Mouse (Mus musculus) midbrain, embryonic 16.5 days (tissue): ENCODE results near the gene Fam189b. TPM values are rescaled to one million over a fixed set of nuclear protein-coding genes. Genes with fewer than 3 reads are reported as not detected.
A peak's percentile ranks its signal among the peaks of the same experiment; 100 is the strongest.

ENCODE experiments used
- ATAC-seq: fragments of 200-750 bp; cut with Nextera tagmentation; 2 replicates; pipeline ENCODE4 v1.8.0; 2017; ENCODE audit warnings: moderate TSS enrichment
- H3K27ac ChIP-seq: fragments of 300-500 bp; sonication (generic); 2 replicates; pipeline ENCODE4 v1.5.1; 2014; ENCODE audit warnings: mild to moderate bottlenecking, low read length, mixed read lengths
- H3K27me3 ChIP-seq: fragments of 300-500 bp; sonication (generic); 2 replicates; pipeline ENCODE4 v1.6.1; 2014; ENCODE audit warnings: low read depth, low read length, mixed read lengths; ENCODE audit not compliant: control insufficient read depth, insufficient read depth
- H3K36me3 ChIP-seq: fragments of 300-500 bp; sonication (generic); 2 replicates; pipeline ENCODE4 v1.6.1; 2014; ENCODE audit warnings: mild to moderate bottlenecking, low read length, moderate library complexity, mixed read lengths; ENCODE audit not compliant: control insufficient read depth, insufficient read depth
- H3K4me1 ChIP-seq: fragments of 300-500 bp; sonication (generic); 2 replicates; pipeline ENCODE4 v1.6.1; 2014; ENCODE audit warnings: mild to moderate bottlenecking, low read length, mixed read lengths; ENCODE audit not compliant: control insufficient read depth, insufficient read depth
- H3K4me2 ChIP-seq: fragments of 300-500 bp; sonication (generic); 2 replicates; pipeline ENCODE4 v1.6.1; 2014; ENCODE audit warnings: mild to moderate bottlenecking, low read length, mixed read lengths
- H3K4me3 ChIP-seq: fragments of 300-500 bp; sonication (generic); 2 replicates; pipeline ENCODE4 v1.5.1; 2014; ENCODE audit warnings: low read depth, mild to moderate bottlenecking, low read length, moderate library complexity, mixed read lengths
- H3K9ac ChIP-seq: fragments of 300-500 bp; sonication (generic); 2 replicates; pipeline ENCODE4 v1.6.1; 2014; ENCODE audit warnings: low read depth, low read length, mixed read lengths
- H3K9me3 ChIP-seq: fragments of 300-500 bp; sonication (generic); replicated peaks from 2 replicates; pipeline ENCODE4 v1.6.1; 2014; ENCODE audit warnings: mild to moderate bottlenecking, low read length, mixed read lengths; ENCODE audit not compliant: control insufficient read depth, poor library complexity, severe bottlenecking
- WGBS: fragments of 180-500 bp; shearing (Covaris S2); extraction: QIAGEN DNeasy Blood & Tissue Kit; methylation state at CpG from one replicate; pipeline ENCODE4 v1.1.7; 2014; 5-methylcytosine and 5-hydroxymethylcytosine counted together
- polyA plus RNA-seq: library from polyadenylated mRNA; unstranded; fragments of >200 nt; fragmentation: Nextera tagmentation; extraction: Ambion mirVana; gene quantifications from 2 replicates; pipeline ENCODE4 v1.2.1, GENCODE M21; 2015

Gene Fam189b
- polyA plus RNA-seq, 1 experiment from 2014 or later: 33.6 TPM

DNA sequence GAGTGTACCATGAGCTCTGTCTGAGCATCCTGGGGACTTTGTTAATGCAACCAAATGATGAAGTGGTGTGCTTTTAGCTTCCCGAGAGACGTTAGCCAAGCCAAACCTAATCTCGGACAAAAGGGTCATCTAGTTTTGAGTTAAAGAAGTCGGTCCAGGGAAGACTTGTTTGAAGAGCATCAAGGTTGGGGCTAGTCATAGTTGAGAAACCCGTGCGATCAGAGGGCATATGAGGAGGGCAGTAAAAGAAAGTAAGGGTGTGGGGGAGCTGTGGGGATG lies 4.9 kb upstream of the Fam189b start:
- Histone ChIP-seq H3K9me3 (no peaks in the 10 kb centered on the region), H3K9ac (peak overlapping the region; percentile 61), H3K4me2 (peak overlapping the region; percentile 93), H3K4me1 (peaks cover 10% of the 10 kb centered on the region), H3K27ac (peak overlapping the region; percentile 79), H3K4me3 (peak overlapping the region; percentile 76), H3K36me3 (peaks cover 36% of the 10 kb centered on the region), H3K27me3 (no peaks in the 10 kb centered on the region)
- 11% methylated on average over 6 of the region's 6 CpGs for WGBS
- no peak for ATAC-seq

DNA sequence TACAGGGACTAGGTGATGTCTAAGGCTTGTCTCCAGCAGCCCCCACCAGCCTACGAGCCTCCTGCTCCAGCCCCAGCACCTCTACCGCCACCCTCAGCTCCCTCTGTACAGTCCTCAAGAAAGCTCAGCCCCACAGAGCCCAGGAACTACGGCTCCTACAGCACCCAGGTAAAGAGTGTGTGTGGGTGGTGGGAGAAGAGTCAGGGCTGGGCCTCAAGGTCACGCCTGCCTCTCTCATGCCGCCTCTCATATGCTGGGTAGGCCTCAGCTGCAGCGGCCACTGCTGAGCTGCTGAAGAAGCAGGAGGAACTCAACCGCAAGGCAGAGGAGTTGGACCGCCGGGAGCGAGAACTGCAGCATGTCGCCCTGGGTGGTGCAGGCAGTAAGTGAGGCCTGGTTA lies 3.9 kb upstream of the Fam189b start:
- WGBS: 93% methylated on average over 11 of the region's 11 CpGs
- Histone ChIP-seq H3K4me2 (no peak overlapping the region), H3K36me3 (peaks cover 31% of the 10 kb centered on the region), H3K4me1 (peaks cover 16% of the 10 kb centered on the region), H3K9ac (no peak overlapping the region), H3K27me3 (no peaks in the 10 kb centered on the region), H3K9me3 (no peaks in the 10 kb centered on the region), H3K27ac (no peak overlapping the region), H3K4me3 (no peak overlapping the region)
- ATAC-seq: no peak

DNA sequence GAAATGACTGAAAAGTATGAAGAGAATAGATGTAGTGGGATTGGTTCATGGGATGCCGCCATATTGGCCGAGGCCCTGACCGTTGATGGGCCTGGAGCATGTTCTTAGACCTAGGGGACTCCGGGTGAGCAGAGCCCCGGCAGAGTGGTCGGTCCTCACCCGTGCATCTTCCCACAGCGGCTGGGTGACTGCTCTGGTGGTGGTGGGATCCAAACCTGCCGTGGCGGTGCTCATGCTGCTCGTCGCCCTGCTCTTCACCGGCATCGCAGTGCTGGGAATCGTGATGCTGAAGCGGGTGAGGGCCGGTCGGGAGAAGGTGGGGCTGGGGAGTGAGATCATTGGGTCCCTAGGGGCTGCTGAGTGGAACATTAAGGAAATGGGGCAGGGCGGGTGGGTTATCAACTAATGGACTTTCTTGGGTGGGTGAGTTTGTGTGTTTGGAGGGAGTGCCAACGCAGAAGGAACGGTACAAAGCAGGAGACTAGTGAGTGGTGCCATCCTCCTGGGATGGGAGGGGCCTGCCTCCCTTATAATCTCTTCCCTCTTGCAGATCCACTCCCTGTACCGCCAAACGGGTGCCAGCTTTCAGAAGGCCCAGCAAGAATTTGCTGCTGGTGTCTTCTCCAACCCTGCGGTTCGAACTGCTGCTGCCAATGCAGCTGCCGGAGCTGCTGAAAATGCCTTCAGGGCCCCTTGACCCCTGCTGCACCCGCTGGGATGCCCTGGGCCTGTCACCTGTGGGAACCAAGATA lies 1.0 kb upstream of the Fam189b start:
- no peaks in the 10 kb centered on the region for H3K9me3 ChIP-seq
- H3K9ac ChIP-seq: no peak overlapping the region
- H3K36me3 ChIP-seq: peaks cover 11% of the 10 kb centered on the region; the same call in 1 of the 2 replicates
- H3K4me2 ChIP-seq: no peak overlapping the region
- no peak for ATAC-seq
- WGBS: 96% methylated on average over 27 of the region's 27 CpGs
- H3K27ac ChIP-seq: no peak overlapping the region
- H3K4me1 ChIP-seq: peaks cover 29% of the 10 kb centered on the region
- H3K27me3 ChIP-seq: no peaks in the 10 kb centered on the region
- H3K4me3 ChIP-seq: no peak overlapping the region

DNA sequence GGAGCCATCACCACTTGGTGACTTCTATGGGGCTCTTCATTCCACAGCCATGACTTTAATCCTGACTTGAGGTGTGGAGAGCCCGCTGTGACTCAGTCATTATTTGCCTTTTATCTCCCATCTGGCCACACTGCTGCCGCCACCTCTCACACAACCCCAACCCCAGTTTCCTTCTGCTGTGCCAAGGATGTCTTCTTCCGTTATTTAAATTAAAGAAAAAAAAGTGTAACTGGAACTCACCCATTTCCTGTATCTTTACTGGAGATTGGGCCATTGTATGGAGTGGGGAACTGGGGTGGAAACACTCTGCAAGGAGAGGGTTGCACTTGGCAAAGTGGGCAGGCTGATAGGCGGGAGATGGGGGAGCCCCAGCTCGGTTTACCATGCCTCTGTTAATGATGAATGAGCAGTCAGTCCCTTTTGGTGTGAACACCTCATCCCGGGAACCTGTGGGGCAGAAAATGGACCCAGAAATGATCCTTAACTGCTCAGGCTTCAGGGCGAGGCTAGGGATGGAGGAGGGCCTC lies 349 bp upstream of the Fam189b start:
- 48% methylated on average over 7 of the region's 7 CpGs for WGBS
- H3K9me3 ChIP-seq: no peaks in the 10 kb centered on the region
- peak overlapping the region; percentile 92 for H3K27ac ChIP-seq
- peak overlapping the region; percentile 90 for H3K4me2 ChIP-seq
- H3K4me3 ChIP-seq: peak overlapping the region; percentile 60
- no peak overlapping the region; the same call in 1 of the 2 replicates for H3K9ac ChIP-seq
- H3K4me1 ChIP-seq: peaks cover 29% of the 10 kb centered on the region
- no peak for ATAC-seq
- no peaks in the 10 kb centered on the region for H3K27me3 ChIP-seq
- peaks cover 14% of the 10 kb centered on the region; the same call in 1 of the 2 replicates for H3K36me3 ChIP-seq

DNA sequence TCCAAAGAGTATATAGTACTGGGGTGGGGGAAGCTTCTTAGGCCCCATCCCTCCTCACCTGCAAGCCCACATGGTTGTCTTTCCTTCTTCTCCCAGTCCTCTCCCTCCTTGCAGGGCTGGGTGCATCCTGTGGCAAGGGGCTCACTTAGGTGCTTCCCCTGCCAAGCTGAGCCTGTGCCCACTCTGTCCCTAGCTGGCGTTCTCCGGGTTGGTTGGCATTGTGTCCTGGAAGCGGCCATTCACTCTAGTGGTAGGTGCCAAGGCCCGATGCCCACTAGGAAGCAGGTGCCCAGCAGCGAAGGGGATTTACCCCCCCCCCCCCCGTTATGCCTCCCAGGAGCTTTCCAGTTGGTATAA lies 994 bp downstream of the Fam189b start:
- Histone ChIP-seq H3K4me1 (peaks cover 19% of the 10 kb centered on the region), H3K36me3 (peaks cover 14% of the 10 kb centered on the region; the same call in 1 of the 2 replicates), H3K4me2 (peak overlapping the region; percentile 90), H3K9ac (peak overlapping the region; percentile 87), H3K4me3 (peak overlapping the region; percentile 60), H3K27ac (peak overlapping the region; percentile 92), H3K27me3 (no peaks in the 10 kb centered on the region), H3K9me3 (no peaks in the 10 kb centered on the region)
- WGBS: 74% methylated on average over 6 of the region's 6 CpGs
- ATAC-seq: no peak

DNA sequence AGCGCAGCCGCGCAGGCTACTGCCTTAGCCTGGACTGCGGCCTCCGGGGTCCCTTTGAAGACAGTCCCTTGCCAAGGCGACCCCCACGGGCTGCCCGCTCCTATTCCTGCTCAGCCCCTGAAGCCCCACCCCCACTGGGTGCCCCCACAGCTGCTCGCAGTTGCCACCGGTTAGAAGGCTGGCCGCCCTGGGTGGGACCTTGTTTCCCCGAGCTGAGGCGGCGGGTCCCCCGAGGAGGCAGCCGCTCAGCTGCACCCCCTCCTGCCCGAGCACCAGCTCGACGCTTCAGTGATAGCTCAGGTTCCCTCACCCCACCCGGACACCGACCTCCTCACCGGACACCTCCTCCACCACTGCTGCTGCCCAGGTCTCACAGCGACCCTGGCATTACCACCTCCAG lies 4.3 kb downstream of the Fam189b start:
- H3K4me3 ChIP-seq: no peak overlapping the region
- H3K4me1 ChIP-seq: peaks cover 19% of the 10 kb centered on the region
- H3K27me3 ChIP-seq: no peaks in the 10 kb centered on the region
- no peak overlapping the region for H3K4me2 ChIP-seq
- no peak overlapping the region for H3K27ac ChIP-seq
- no peak for ATAC-seq
- no peak overlapping the region for H3K9ac ChIP-seq
- 36% methylated on average over 20 of the region's 23 CpGs for WGBS
- H3K9me3 ChIP-seq: no peaks in the 10 kb centered on the region
- 0 out of 2 replicates have a peak, but pooled peaks cover 3% of the 10 kb centered on the region for H3K36me3 ChIP-seq

DNA sequence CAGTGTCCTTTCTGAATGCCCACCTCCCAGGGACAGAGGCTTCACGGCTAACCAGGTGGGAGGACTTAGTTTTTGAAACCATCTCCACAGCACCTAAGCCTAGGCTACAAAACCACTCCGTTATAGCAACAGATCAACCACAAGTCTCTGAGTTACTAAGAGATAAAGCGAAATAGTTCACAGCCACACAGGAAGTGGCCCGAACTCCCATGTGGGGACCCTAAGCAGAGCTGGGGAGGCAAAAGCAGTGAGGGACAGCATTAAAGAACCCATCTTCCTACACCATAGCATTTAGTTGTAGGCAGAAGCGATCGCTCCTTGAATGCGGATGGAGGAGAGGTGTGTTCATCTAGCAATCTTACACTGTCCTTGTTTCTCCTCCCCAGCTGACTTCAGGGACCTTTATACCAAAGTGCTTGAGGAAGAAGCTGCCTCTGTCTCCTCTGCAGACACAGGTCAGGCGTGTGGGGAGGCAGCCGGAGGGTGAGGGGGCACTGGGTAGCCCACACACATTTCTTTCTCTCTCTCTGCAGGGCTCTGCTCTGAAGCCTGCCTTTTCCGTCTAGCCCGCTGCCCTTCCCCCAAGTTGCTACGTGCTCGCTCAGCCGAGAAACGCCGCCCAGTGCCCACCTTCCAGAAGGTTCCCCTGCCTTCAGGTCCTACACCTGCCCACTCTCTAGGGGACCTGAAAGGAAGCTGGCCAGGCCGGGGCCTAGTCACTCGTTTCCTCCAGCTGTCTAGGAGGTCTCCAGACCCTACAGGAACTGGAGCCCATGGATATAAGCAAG lies 4.9 kb downstream of the Fam189b start:
- no peak for ATAC-seq
- Histone ChIP-seq H3K27me3 (no peaks in the 10 kb centered on the region), H3K4me1 (peaks cover 19% of the 10 kb centered on the region), H3K4me2 (no peak overlapping the region), H3K9ac (no peak overlapping the region), H3K27ac (no peak overlapping the region), H3K9me3 (no peaks in the 10 kb centered on the region), H3K36me3 (0 out of 2 replicates have a peak, but pooled peaks cover 3% of the 10 kb centered on the region), H3K4me3 (no peak overlapping the region)
- WGBS: 61% methylated on average over 18 of the region's 18 CpGs

DNA sequence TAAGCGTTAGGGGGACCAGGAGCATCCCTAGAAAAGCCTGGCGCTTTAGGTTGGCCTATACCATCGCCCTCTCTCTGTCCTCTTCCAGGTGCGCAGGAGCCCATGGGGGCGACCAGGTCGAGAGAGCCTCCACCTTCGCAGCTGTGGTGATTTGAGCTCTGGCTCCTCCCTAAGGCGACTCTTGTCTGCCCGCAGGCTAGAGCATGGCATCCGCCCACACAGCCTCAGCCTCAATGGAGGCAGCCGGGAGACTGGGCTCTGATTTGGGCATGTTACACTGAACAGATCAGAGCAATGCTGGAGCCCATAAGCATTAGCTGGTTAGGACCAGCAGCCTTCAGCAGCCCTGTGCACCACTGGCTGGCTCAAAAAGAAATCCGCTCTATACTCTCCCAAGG lies 5.5 kb downstream of the Fam189b start:
- Histone ChIP-seq H3K4me2 (no peak overlapping the region), H3K36me3 (0 out of 2 replicates have a peak, but pooled peaks cover 3% of the 10 kb centered on the region), H3K9me3 (no peaks in the 10 kb centered on the region), H3K27me3 (no peaks in the 10 kb centered on the region), H3K4me3 (no peak overlapping the region), H3K4me1 (peaks cover 18% of the 10 kb centered on the region), H3K9ac (no peak overlapping the region), H3K27ac (no peak overlapping the region)
- no peak for ATAC-seq
- WGBS: 66% methylated on average over 12 of the region's 12 CpGs

DNA sequence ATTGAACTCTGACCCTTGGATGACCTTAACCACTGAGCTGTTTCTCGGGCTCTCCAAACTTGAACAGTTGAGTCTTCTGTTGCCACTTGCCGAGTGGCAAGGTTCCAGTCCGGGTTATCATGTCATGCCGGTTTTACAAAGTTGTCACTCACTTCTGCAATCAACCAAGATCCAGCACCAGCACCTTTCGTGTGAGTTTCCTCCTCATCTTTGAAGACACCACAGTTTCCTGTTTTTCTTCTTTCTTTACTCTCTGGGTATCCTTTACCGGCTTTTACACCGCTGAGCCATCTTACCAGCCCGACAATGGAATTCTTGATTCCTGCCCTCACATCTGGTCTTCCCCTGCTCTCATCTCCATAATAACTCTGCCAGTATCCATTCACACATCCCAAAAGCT lies 7.5 kb downstream of the Fam189b start:
- ATAC-seq: no peak
- no peaks in the 10 kb centered on the region for H3K9me3 ChIP-seq
- 88% methylated on average over 8 of the region's 8 CpGs for WGBS

More for the DNA sequence above, 7.5 kb downstream of the Fam189b start:
- no peaks in the 10 kb centered on the region for H3K4me1 ChIP-seq
- H3K27ac ChIP-seq: no peak overlapping the region
- H3K9ac ChIP-seq: no peak overlapping the region
- H3K4me2 ChIP-seq: no peak overlapping the region
- 0 out of 2 replicates have a peak, but pooled peaks cover 3% of the 10 kb centered on the region for H3K36me3 ChIP-seq
- H3K27me3 ChIP-seq: no peaks in the 10 kb centered on the region
- H3K4me3 ChIP-seq: no peak overlapping the region
